Mouse (Mus musculus) adrenal gland, postnatal 10 days (tissue): ENCODE measurements around the gene Gm15517. TPM values are rescaled to one million over a fixed set of nuclear protein-coding genes. Genes with fewer than 3 reads are reported as not detected.
"Not testable (repeated sequence)": the region's sequence is repeated elsewhere in the genome, so short reads cannot be mapped to it uniquely, and the experiment has no call there.

Experiments
- DNase-seq: peaks from one replicate; pipeline ENCODE4 v3.0.0; 2021; ENCODE audit warnings: mixed read lengths
- long read RNA-seq, 2 experiments: library from polyadenylated mRNA; stranded (forward); transcript quantifications; one replicate each; pipeline ENCODE4 v2.0.0; 2021
- total RNA-seq, 2 experiments: library from RNA; stranded (reverse); gene quantifications; 2 replicates each; pipeline ENCODE4 v1.2.3; 2021

Gm15517 gene
- total RNA-seq: not detected
- long read RNA-seq, experiment 1: 0 reads
- long read RNA-seq, experiment 2: 0 reads

- no peak for DNase-seq
These were observed at the start of gene Gm15517 for GRCm38 (mm10) chr7:44261147-44261546. Gm15517 (plus strand) TSS chr7:44261447.

GRCm38 (mm10) chr7:44215645-44216044, 45.6 kb upstream of the Gm15517 start, which contains the start of gene Klk1b5:
Klk1b5 (plus strand) TSS chr7:44215945.
- no peak for DNase-seq

GRCm38 (mm10) chr7:44221601-44222000, 39.6 kb upstream of the Gm15517 start:
- not testable (repeated sequence) for DNase-seq

GRCm38 (mm10) chr7:44222335-44222734, 38.9 kb upstream of the Gm15517 start:
- DNase-seq: not testable (repeated sequence)

DNA sequence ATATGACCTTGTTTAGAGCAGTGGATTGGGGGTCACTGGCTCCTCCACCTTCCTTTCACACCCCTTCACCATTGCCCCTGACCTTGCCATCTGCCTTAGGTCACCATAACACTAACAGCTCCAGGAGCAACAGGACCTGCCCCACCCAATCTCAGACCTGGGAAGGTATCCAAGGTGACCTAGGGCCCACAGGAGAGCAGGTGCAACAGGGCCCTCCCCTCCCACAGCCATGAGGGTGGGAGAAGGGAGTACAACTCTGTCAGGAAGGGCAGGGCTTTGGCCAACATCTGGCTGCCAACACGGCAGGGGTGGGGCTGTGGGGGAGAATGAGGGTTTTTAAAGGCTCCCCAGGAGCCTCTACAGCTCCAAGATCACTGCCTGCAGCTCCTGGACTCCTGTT, 36.2 kb upstream of the Gm15517 start, which contains the start of gene Klk1:
Klk1 (plus strand) TSS at position 285 of the 400 bp plus-strand sequence.
- no peak for DNase-seq

DNA sequence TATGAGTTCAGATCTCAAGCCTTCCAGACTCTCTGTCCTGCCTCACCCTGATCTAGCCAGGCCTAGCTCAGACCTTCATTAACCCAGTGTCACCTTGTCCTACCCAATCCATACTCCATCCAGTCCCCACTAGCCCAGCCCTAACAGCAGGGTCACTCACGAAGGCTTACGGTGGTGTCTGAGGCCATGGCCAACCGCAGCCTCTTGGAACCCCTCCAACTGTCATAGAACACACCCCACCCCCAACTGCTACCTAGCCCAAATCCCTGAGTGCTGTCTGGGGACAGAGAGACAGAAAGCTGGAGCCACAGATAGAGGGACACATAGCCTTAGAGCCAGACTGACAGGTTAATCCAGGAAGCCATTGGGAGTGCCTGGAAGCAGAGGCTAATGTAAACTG, 25.3 kb upstream of the Gm15517 start, which contains the start of gene Gm36864:
Gm36864 (plus strand) TSS at position 269 of the 400 bp plus-strand sequence.
- DNase-seq: no peak

GRCm38 (mm10) chr7:44239913-44240312, 21.3 kb upstream of the Gm15517 start:
- DNase-seq: no peak

DNA sequence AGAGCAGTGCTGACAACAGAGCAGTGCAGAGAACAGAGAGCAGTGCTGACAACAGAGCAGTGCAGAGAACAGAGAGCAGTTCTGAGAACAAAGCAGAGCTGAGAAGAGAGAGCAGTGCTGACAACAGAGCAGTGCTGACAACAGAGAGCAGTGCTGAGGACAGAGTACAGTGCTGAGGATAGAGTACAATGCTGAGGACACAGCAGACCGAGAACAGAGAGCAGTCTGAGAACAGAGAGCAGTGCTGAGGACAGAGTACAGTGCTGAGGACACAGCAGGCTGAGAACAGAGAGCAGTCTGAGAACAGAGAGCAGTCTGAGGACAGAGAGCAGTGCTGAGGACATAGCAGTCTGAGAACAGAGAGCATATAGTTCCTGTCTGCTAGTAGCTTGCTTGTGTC, 20.5 kb upstream of the Gm15517 start:
- DNase-seq: no peak

DNA sequence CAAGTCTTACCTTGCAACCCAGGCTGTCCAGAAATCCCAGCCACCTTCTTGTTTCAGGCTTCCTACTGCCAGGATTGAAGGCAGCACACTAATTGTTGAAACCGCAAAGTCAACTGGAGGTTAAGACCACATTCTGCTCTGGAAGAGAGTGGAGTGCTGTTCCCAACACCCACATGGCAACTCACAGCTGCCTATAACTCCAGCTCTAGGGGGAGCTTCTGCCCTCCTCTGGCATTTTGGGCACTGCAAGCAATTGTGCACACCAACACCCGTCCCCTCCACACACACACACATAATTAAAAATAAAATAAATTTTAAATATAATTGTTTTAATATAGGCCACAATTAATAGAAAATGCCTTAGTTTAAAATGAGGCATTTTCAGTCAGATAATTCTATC, 20.1 kb upstream of the Gm15517 start:
- DNase-seq: no peak

DNA sequence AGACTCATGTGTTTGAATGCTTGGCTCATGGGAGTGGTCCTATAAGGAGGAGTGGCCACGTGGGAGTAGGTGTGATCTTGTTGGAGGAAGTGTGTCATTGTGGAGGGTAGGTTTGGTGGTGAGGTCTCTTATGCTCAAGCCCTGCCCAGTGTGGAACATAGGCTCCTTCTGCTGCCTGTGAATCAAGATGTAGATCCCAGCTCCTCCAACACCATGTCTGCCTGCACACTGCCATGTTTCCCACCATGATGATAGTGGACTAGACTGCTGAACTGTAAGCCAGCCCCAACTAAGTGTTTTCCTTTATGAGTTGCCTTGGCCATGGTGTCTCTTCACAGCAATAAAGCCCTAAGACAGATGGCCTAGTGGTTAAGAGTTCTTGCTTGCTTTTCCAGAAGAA, 17.2 kb upstream of the Gm15517 start:
- DNase-seq: no peak

- DNase-seq: peak; percentile 94
These were observed 14.9 kb upstream of the Gm15517 start, which contains the start of the genes 1700028J19Rik and 2410002F23Rik for GRCm38 (mm10) chr7:44246055-44246983. 1700028J19Rik (minus strand) TSS chr7:44246695. 2410002F23Rik (plus strand) TSS chr7:44246722.

GRCm38 (mm10) chr7:44246984-44247470, 14.2 kb upstream of the Gm15517 start:
- DNase-seq: no peak

DNA sequence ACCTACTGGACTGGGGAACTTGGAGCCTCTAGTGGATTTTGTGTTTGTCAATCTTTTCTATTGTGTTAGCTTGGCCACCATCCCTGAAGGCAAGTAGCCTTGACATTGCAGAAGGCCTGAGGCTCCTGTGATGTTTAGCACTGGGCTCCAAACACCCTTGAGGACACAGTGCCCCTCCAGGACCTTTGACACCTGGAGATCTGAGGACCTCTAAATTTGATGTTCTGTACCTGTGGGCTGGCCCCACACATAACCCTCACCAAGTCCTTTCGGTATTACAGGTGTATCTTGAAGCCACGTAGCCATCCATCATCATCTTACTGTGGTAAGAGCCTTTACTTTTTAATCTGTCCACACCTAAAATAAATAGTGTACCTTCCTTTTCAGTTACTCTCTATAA, 13.3 kb upstream of the Gm15517 start:
- DNase-seq: no peak

DNA sequence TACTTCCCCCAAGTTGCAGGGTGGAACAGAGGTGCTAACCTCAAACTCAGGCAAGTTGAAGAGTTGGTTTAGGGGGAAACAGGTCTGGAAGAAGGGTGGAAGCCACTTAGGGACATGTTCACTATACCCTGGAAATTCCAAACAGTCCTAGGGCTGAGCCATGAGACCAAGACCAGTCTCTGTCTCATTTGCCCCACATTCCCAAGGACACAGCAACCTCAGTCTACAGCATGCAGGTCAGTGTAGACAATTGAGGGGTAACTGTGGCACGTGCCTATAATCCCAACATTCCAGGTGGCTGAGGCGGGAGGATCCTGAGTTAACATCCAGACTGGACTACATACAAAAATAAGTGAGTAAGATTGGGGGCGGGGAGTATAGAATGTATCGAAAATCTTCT, 12.0 kb upstream of the Gm15517 start:
- DNase-seq: no peak

- DNase-seq: peak; percentile 80
These were observed 10.4 kb upstream of the Gm15517 start for GRCm38 (mm10) chr7:44250732-44251275.

- DNase-seq: no peak
These were observed 8.1 kb upstream of the Gm15517 start for GRCm38 (mm10) chr7:44253023-44253616.

DNA sequence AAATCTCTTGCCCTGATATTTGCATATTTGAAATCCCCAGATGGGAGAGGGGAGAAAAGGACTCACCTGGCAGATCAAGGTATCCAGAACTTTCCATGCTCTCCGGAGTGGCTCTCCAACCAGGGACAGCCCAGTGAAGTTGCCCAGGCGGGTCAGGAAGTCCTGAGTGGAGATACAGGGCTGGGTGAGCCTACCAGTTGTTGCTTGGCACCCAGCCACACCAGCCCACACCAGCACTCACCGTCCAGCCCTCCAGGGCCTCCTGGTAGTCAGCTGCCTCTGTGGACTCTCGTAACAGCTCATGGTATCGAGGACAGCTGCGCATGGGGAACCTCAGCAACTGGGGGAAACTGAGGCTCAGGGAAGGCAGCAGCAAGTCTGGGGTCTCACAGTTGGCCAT, 6.3 kb upstream of the Gm15517 start:
- DNase-seq: no peak

- no peak for DNase-seq
These were observed 4.0 kb upstream of the Gm15517 start, which contains the start of gene Acp4 for GRCm38 (mm10) chr7:44257278-44257677. Acp4 (minus strand) TSS chr7:44257378.

DNA sequence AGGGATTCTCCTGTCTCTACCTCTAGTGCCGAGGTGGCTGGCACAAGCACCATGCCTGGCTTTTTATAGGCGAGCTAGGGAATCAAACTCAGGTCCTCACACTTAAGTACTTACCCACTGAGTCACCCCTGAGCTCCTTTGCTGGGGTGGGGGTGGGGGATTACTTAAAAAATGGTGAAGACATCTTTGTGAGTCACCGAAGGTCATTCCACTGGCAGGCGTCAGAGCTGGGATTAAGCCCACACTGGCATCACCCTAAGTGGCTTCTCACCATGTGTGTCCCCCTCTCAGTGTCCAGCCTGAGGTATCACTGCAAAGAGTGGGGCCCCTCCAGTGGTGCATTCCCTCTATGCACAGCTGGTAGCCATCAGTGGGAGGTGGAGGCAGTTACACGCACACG, 837 bp upstream of the Gm15517 start:
- DNase-seq: no peak

DNA sequence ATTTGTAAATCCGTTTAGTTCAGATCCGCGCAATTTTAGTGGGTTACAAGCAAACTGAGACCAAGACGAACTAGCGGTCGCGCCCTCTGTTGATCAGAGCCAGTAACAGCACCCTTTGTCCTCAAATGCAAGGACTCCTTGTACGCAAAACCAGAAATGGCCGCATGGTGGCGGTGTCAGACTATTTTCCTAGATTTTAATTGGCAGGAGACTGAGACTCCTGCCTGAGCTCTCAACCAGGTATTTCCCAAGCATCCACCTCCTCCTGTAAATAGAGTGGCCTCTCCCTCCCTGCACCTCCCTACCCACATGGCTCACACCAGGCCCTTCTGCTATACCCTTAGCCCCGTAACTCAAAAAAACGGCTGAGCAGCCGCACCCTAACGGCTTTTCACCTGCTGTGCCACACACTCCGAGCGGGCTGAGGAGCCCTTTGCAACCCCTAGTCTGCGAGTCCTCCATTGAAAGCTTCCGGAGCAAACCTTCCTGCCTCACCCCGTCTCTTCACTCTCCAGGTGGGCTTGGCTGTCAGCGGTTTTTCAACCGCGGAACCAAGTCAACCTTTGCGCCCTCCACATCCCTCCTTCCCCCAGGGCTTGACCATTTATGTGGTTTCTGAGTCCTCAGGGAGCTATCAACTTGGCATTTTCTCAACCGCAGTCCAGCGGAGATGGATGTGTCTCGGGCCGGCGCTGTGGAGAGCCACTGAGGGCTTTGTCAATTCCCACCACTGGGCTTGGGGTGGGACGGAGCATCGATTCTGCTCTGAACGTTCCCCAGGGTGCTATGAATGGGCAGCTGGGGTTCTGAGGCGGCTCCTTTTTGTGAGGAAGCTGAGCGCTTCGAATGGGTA, 1.8 kb downstream of the Gm15517 start:
- DNase-seq: peak; percentile 96

GRCm38 (mm10) chr7:44268117-44268516, 6.9 kb downstream of the Gm15517 start:
- DNase-seq: no peak

- no peak for DNase-seq
These were observed 8.2 kb downstream of the Gm15517 start for GRCm38 (mm10) chr7:44269397-44269796.
